Comparison of ENCODE assay signal across 8 mouse cellular contexts in genomic region chr7:80992980-80993833, GRCm38 (mm10). TPM values are rescaled to one million over a fixed set of nuclear protein-coding genes. Genes with fewer than 3 reads are reported as not detected.
DNase-seq lines count a peak whose midpoint lies in the region; ATAC-seq lines count a peak whose summit lies in the region.

Gene Zfp592, plus strand, starts transcription at chr7:80993681.

- intact Hi-C loops in gastrocnemius, postnatal 14 days (cut with DNase I; ENCODE audit: low total_unique reads), result no loop called here
- intact Hi-C loops in left cerebral cortex, postnatal 25 days (cut with DNase I), result loop anchor here (5.0 kb wide), 2 partner anchors 46 to 131 kb away; partner anchors contain the start of genes Sec11a and Zscan2

- DNase-seq in adrenal gland, adult 18-20 months (ENCODE audit: low spot score in 2 of 2), result peak; percentile 85 to 87
- peak; percentile 79 for DNase-seq in embryo, embryonic 10.5 days (ENCODE audit: low spot score)
- DNase-seq in gastrocnemius, postnatal 14 days, result peak; percentile 91
- DNase-seq in left cerebral cortex, postnatal 25 days (ENCODE audit: low spot score in 2 of 2), result peak; percentile 55 to 77
- DNase-seq in mesoderm, embryonic 11.5 days (ENCODE audit: low read depth, low spot score), result peak; percentile 70
- peak; percentile 26 to 54 for DNase-seq in right cerebral cortex, postnatal 36 days (ENCODE audit: low spot score in 2 of 2)
- DNase-seq in yolk sac, embryonic 10.5 days (ENCODE audit: low spot score), result peak; percentile 91

- peak; percentile 49 for ATAC-seq in inflammation-experienced regulatory T-cells, adult 6 months

RNA-seq across cellular contexts. Expression of gene Zfp592, which starts in this region (rescaled TPM):
- total RNA-seq in adrenal gland, adult 18-20 months (2021), result 10 to 100 TPM; 25.4 to 35.8 TPM
- total RNA-seq in gastrocnemius, postnatal 14 days (2021), result 10 to 100 TPM; 11.5 to 13.7 TPM
- polyA plus RNA-seq in inflammation-experienced regulatory T-cells, adult 6 months (2017; shearing (Covaris generic)), result 10 to 100 TPM; 12.8 to 21.3 (median 19.8) TPM
- total RNA-seq in left cerebral cortex, postnatal 25 days (2021), result 10 to 100 TPM; 18.7 to 19.6 TPM

Comparison
In these comparisons a context has a peak if more than half of its experiments do, and no peak if none do; other contexts are left out.
1. Peak in every context shown above with its lines: DNase-seq and ATAC-seq.
2. DNase-seq: peak in every context shown above with its lines; median percentile 91 in gastrocnemius, postnatal 14 days; 91 in yolk sac, embryonic 10.5 days; 86 in adrenal gland, adult 18-20 months; 79 in embryo, embryonic 10.5 days; 70 in mesoderm, embryonic 11.5 days; 66 in left cerebral cortex, postnatal 25 days; 40 in right cerebral cortex, postnatal 36 days.